ENCODE assay signal across 28 mouse cellular contexts in genomic region chr6:130429511-130429910, GRCm38 (mm10). TPM values are rescaled to one million over a fixed set of nuclear protein-coding genes. Genes with fewer than 3 reads are reported as not detected.
"Had no signal": no experiment of that assay in that cellular context is flagged by ENCODE, and none has a peak within 500 bp of the region (broad histone marks: within the 10 kb centered on the region; RNA-seq: fewer than 3 reads in every experiment).

No protein-coding gene starts in this region.

- H3K9me3 ChIP-seq: limb, embryonic 10.5 days; liver, embryonic 12.5 days; liver, embryonic 15.5 days; lung, embryonic 15.5 days; stomach, embryonic 15.5 days had no signal

- H3K27me3 ChIP-seq: kidney, embryonic 15.5 days; limb, embryonic 13.5 days; liver, embryonic 12.5 days; liver, embryonic 15.5 days; lung, embryonic 15.5 days; midbrain, embryonic 13.5 days; neural tube, embryonic 12.5 days; neural tube, embryonic 15.5 days; stomach, embryonic 15.5 days had no signal

- H3K36me3 ChIP-seq: kidney, embryonic 15.5 days; limb, embryonic 10.5 days; limb, embryonic 13.5 days; liver, embryonic 12.5 days; liver, embryonic 15.5 days; lung, embryonic 15.5 days; midbrain, embryonic 10.5 days; midbrain, embryonic 13.5 days; neural tube, embryonic 12.5 days; neural tube, embryonic 15.5 days; stomach, embryonic 15.5 days had no signal

- H3K4me1 ChIP-seq: kidney, embryonic 15.5 days; limb, embryonic 10.5 days; limb, embryonic 13.5 days; liver, embryonic 12.5 days; liver, embryonic 15.5 days; lung, embryonic 15.5 days; midbrain, embryonic 10.5 days; midbrain, embryonic 13.5 days; neural tube, embryonic 12.5 days; neural tube, embryonic 15.5 days; stomach, embryonic 15.5 days had no signal

- H3K27ac ChIP-seq: kidney, embryonic 15.5 days; limb, embryonic 10.5 days; limb, embryonic 13.5 days; liver, embryonic 12.5 days; liver, embryonic 15.5 days; lung, embryonic 15.5 days; midbrain, embryonic 10.5 days; midbrain, embryonic 13.5 days; neural tube, embryonic 12.5 days; neural tube, embryonic 15.5 days; stomach, embryonic 15.5 days had no signal

- H3K4me2 ChIP-seq: kidney, embryonic 15.5 days; limb, embryonic 13.5 days; liver, embryonic 12.5 days; liver, embryonic 15.5 days; lung, embryonic 15.5 days; midbrain, embryonic 13.5 days; neural tube, embryonic 12.5 days; neural tube, embryonic 15.5 days; stomach, embryonic 15.5 days had no signal

- DNase-seq: kidney, adult 2 months; kidney, postnatal 14 days; kidney, postnatal 4 days; liver; lung, adult 18-20 months; lung, postnatal 10 days; lung, postnatal 36 days; right cerebral cortex, postnatal 4 days; spleen, adult 18-20 months; thymus, postnatal 25 days had no signal

- H3K4me3 ChIP-seq: kidney, embryonic 15.5 days; limb, embryonic 10.5 days; limb, embryonic 13.5 days; liver, embryonic 12.5 days; liver, embryonic 15.5 days; lung, embryonic 15.5 days; midbrain, embryonic 10.5 days; midbrain, embryonic 13.5 days; neural tube, embryonic 12.5 days; neural tube, embryonic 15.5 days; stomach, embryonic 15.5 days had no signal

- ATAC-seq: inflammation-experienced regulatory T-cells, adult 6 months; intestine, postnatal 0 days; liver, embryonic 12.5 days; midbrain, embryonic 13.5 days; midbrain, embryonic 16.5 days had no signal

- H3K9ac ChIP-seq: kidney, embryonic 15.5 days; limb, embryonic 13.5 days; liver, embryonic 12.5 days; liver, embryonic 15.5 days; lung, embryonic 15.5 days; midbrain, embryonic 13.5 days; neural tube, embryonic 12.5 days; neural tube, embryonic 15.5 days; stomach, embryonic 15.5 days had no signal

RNA-seq across cellular contexts. Expression of gene Klra1, which starts 42.8 kb away (rescaled TPM):
- total RNA-seq: layer of hippocampus, adult 18-20 months; layer of hippocampus, postnatal 14 days; left cerebral cortex, postnatal 25 days had no signal
- polyA plus RNA-seq: intestine, postnatal 0 days; kidney, adult 2 months; kidney, embryonic 15.5 days; limb, embryonic 10.5 days; limb, embryonic 13.5 days; liver, embryonic 12.5 days; liver, embryonic 15.5 days; lung, embryonic 15.5 days; midbrain, embryonic 10.5 days; midbrain, embryonic 13.5 days; midbrain, embryonic 16.5 days; neural tube, embryonic 12.5 days; neural tube, embryonic 15.5 days; stomach, embryonic 15.5 days; thymus, postnatal 0 days had no signal
